Mouse (Mus musculus) forebrain, postnatal 0 days (tissue): ENCODE measurements around the gene Pikfyve. TPM values are rescaled to one million over a fixed set of nuclear protein-coding genes. Genes with fewer than 3 reads are reported as not detected.

Experiments
- ATAC-seq: fragments of 200-750 bp; cut with Nextera tagmentation; 2 replicates; pipeline ENCODE4 v1.8.0; 2017; ENCODE audit warnings: mild to moderate bottlenecking, moderate library complexity
- DNase-seq: peaks from one replicate; pipeline ENCODE4 v3.0.0-alpha.2; 2015
- H3K27ac ChIP-seq: fragments of 300-500 bp; sonication (generic); 2 replicates; pipeline ENCODE4 v1.5.1; 2014; ENCODE audit warnings: low read depth, mild to moderate bottlenecking, antibody characterized with exemption, low read length, moderate library complexity, mixed read lengths
- H3K27me3 ChIP-seq: fragments of 300-500 bp; sonication (generic); 2 replicates; pipeline ENCODE4 v1.6.1; 2014; ENCODE audit warnings: mild to moderate bottlenecking, low read length, mixed read lengths; ENCODE audit not compliant: insufficient read depth
- H3K36me3 ChIP-seq: fragments of 300-500 bp; sonication (generic); 2 replicates; pipeline ENCODE4 v1.6.1; 2014; ENCODE audit warnings: mild to moderate bottlenecking, moderate library complexity; ENCODE audit not compliant: insufficient read depth
- H3K4me1 ChIP-seq: fragments of 300-500 bp; sonication (generic); 2 replicates; pipeline ENCODE4 v1.6.1; 2014; ENCODE audit warnings: antibody characterized with exemption; ENCODE audit not compliant: insufficient read depth
- H3K4me2 ChIP-seq: fragments of 300-500 bp; sonication (generic); 2 replicates; pipeline ENCODE4 v1.6.1; 2014; ENCODE audit warnings: low read depth, mild to moderate bottlenecking, moderate library complexity
- H3K4me3 ChIP-seq: fragments of 300-500 bp; sonication (generic); 2 replicates; pipeline ENCODE4 v1.5.1; 2014; ENCODE audit warnings: low read depth, low read length, mixed read lengths
- H3K9ac ChIP-seq: fragments of 300-500 bp; sonication (generic); 2 replicates; pipeline ENCODE4 v1.6.1; 2014; ENCODE audit warnings: mild to moderate bottlenecking
- H3K9me3 ChIP-seq: fragments of 300-500 bp; sonication (generic); 2 replicates; pipeline ENCODE4 v1.6.1; 2016; ENCODE audit warnings: low read length
- CTCF ChIP-seq: sonication (generic); IDR thresholded peaks from 2 replicates; pipeline ENCODE4 v1.5.1; 2016; ENCODE audit warnings: antibody characterized with exemption, control low read depth, low read depth
- WGBS: fragments of 180-500 bp; shearing (Covaris S2); extraction: QIAGEN DNeasy Blood & Tissue Kit; methylation state at CpG from one replicate; pipeline ENCODE4 v1.1.7; 2014; 5-methylcytosine and 5-hydroxymethylcytosine counted together
- polyA plus RNA-seq: library from polyadenylated mRNA; unstranded; fragments of >200 nt; fragmentation: Nextera tagmentation; extraction: Ambion mirVana; gene quantifications from 2 replicates; pipeline ENCODE4 v1.2.1, GENCODE M21; 2015
- total RNA-seq: library from RNA; depleted of rRNA; stranded (reverse); fragments of >200 nt; gene quantifications from 2 replicates; pipeline ENCODE4 v1.2.3, GENCODE M21; 2014

Pikfyve gene
- total and polyA plus RNA-seq, 2 experiments from 2014 or later, result 9.9 to 42.6 TPM

DNA sequence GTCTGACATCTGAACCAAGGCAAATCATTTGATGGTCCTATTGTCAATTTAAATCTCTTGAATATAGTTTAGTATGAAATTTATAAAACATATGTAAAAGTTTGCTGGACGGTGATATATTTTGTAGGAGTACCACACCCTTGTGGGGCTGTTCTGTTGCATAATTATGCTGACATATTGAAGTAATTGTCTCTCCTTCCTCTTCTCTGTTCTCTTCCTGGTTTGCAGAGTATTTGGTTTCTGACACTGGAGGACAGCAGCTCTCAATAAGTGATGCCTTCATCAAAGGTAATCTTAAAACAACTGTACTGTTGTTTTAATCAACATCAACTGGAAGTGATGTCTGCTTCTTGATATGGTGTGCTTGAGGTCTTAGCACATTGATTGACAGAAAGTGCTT, 44.1 kb downstream of the Pikfyve start:
- WGBS, result 91% methylated on average over 1 of the region's 1 CpGs
- DNase-seq, result no peak
- no peak for TF ChIP-seq CTCF
- Histone ChIP-seq H3K27ac (no peak overlapping the region), H3K9me3 (no peaks in the 10 kb centered on the region), H3K36me3 (peaks cover 17% of the 10 kb centered on the region), H3K27me3 (no peaks in the 10 kb centered on the region), H3K4me2 (no peak overlapping the region), H3K4me1 (no peaks in the 10 kb centered on the region), H3K4me3 (no peak overlapping the region), H3K9ac (no peak overlapping the region)
- ATAC-seq, result no peak

DNA sequence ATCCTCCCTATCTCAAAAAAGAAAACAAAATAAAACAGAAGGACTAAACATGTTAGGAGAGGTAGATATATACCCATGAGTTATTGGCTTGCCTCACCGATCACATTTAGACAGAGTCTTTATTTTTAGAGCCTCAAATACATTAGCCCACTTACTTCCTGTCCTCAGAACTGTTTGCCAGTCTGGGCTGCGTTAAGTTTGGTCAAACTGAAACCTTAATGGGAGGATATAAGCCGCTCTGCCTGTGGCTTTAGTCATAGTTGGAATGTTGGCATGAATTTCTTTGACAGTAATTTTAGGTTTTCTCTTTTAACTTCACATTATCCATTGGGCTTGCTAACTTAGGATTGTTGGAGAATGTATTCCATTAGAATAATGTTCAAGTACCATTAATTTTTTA, 51.2 kb downstream of the Pikfyve start:
- H3K9me3 ChIP-seq, result no peaks in the 10 kb centered on the region
- ATAC-seq, result no peak
- H3K4me2 ChIP-seq, result no peak overlapping the region
- no peaks in the 10 kb centered on the region for H3K27me3 ChIP-seq
- H3K4me3 ChIP-seq, result no peak overlapping the region
- no peak for TF ChIP-seq CTCF
- peaks cover 22% of the 10 kb centered on the region for H3K36me3 ChIP-seq
- H3K9ac ChIP-seq, result no peak overlapping the region
- no peak overlapping the region for H3K27ac ChIP-seq
- no peaks in the 10 kb centered on the region for H3K4me1 ChIP-seq
- 87% methylated on average over 3 of the region's 3 CpGs for WGBS
- no peak for DNase-seq

DNA sequence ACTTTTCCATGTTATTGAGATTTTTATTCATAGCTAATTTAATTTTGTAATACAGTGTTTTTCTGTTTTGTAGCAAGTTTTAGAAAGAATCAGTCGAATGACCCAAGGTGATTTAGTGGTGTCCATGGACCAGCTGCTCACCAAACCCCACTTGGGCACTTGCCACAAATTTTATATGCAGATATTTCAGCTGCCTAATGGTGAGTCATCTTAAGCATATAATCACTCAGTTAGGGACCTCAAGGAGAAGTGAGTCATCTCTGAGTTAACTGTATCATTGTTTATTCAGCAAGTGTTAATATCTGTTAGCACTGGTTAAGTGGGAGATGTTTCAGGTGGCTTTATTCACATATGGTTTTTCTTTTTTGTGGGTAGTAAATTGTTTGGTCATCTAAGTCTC, 59.2 kb downstream of the Pikfyve start:
- no peak for ATAC-seq
- 98% methylated on average over 1 of the region's 1 CpGs for WGBS
- H3K27ac ChIP-seq, result no peak overlapping the region

DNA sequence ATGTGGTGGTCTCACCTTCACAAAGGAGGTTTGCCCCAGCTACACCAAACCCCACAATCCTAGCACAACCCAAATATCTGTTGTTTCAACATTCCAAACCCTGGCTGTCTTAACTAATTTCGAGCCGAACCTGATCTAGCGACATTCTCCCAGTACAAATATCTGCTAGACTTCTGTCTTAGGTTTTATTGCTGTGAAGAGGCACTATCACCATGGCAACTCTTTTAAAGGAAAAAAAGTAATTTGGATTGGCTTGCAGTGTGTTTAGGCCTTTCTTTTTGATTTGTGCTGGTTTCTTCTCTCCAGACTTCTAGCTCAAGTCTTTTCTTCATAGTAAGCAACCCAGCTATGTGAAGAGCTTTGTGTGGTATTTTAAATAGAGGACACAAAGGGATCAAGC, 94.0 kb downstream of the Pikfyve start:
- Histone ChIP-seq H3K4me3 (no peak overlapping the region), H3K27ac (peak overlapping the region; percentile 29; the same call in 1 of the 2 replicates), H3K4me2 (no peak overlapping the region), H3K9me3 (no peaks in the 10 kb centered on the region), H3K27me3 (no peaks in the 10 kb centered on the region), H3K4me1 (0 out of 2 replicates have a peak, but pooled peaks cover 3% of the 10 kb centered on the region), H3K9ac (no peak overlapping the region), H3K36me3 (no peaks in the 10 kb centered on the region)
- no peak for TF ChIP-seq CTCF
- ATAC-seq (peak; percentile 66), DNase-seq (peak; percentile 24)
- 37% methylated on average over 3 of the region's 3 CpGs for WGBS

More for the DNA sequence above, 59.2 kb downstream of the Pikfyve start:
- DNase-seq, result no peak
- TF ChIP-seq CTCF, result no peak
- H3K4me2 ChIP-seq, result no peak overlapping the region
- no peaks in the 10 kb centered on the region for H3K9me3 ChIP-seq
- peaks cover 18% of the 10 kb centered on the region for H3K36me3 ChIP-seq
- H3K4me3 ChIP-seq, result no peak overlapping the region
- no peaks in the 10 kb centered on the region for H3K27me3 ChIP-seq
- no peak overlapping the region for H3K9ac ChIP-seq
- H3K4me1 ChIP-seq, result no peaks in the 10 kb centered on the region

DNA sequence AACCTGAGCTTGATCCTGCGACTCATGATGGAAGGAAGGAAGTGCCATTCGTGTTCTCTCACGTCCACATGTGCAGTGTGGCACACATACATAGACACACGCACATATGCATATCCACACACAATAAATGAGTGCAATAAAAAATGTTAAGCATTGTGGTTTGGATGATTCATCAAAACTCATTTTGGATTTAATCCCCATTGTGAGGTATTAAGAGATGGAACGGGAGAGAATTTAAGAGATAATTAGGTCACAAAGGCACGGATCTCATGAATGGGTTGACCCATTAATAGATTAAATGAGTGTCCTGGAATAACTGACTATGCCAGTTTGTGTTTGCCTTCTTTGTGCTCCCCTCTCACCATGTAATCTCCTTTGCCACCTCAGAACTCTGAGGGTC, 95.3 kb downstream of the Pikfyve start, which contains the start of gene Pth2r:
Gene Pth2r (plus strand): TSS at position 301 of the 400 bp plus-strand sequence.
- H3K9ac ChIP-seq, result no peak within 1 kb of the TSS
- no peak for TF ChIP-seq CTCF
- no peaks in the 10 kb centered on the region for H3K27me3 ChIP-seq
- no peak within 1 kb of the TSS for H3K4me2 ChIP-seq
- H3K4me3 ChIP-seq, result no peak within 1 kb of the TSS
- 72% methylated on average over 6 of the region's 6 CpGs for WGBS
- H3K4me1 ChIP-seq, result 0 out of 2 replicates have a peak, but pooled peaks cover 3% of the 10 kb centered on the region
- DNase-seq (no peak), ATAC-seq (no peak)
- H3K9me3 ChIP-seq, result no peaks in the 10 kb centered on the region
- H3K27ac ChIP-seq, result no peak within 1 kb of the TSS
- H3K36me3 ChIP-seq, result no peaks in the 10 kb centered on the region

DNA sequence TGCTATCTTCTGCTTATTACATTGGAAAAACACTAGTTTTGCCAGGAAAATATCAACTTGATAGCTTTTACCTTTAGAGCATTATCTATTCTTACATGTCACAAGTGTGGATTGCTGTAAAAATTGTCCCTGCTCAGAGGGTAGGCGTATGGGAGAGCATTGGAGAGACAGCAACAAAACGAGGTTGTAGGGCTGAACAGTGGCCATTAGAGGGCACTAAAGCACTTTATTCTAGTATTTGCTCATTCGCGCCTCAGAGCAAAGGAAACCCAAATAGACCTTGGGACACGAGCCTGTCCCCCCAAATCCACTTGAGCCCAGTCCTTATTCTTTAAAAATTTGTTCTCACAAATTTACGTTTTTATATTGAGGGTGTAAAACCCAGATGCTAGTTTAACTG, 96.3 kb downstream of the Pikfyve start:
- H3K9me3 ChIP-seq, result no peaks in the 10 kb centered on the region
- H3K4me3 ChIP-seq, result no peak overlapping the region
- DNase-seq (peak; percentile 82), ATAC-seq (peak; percentile 73)
- H3K4me1 ChIP-seq, result 0 out of 2 replicates have a peak, but pooled peaks cover 3% of the 10 kb centered on the region
- no peaks in the 10 kb centered on the region for H3K27me3 ChIP-seq
- H3K9ac ChIP-seq, result no peak overlapping the region
- 10% methylated on average over 6 of the region's 6 CpGs for WGBS
- H3K36me3 ChIP-seq, result no peaks in the 10 kb centered on the region
- H3K27ac ChIP-seq, result no peak overlapping the region
- peak; percentile 82 for TF ChIP-seq CTCF
- no peak overlapping the region for H3K4me2 ChIP-seq

DNA sequence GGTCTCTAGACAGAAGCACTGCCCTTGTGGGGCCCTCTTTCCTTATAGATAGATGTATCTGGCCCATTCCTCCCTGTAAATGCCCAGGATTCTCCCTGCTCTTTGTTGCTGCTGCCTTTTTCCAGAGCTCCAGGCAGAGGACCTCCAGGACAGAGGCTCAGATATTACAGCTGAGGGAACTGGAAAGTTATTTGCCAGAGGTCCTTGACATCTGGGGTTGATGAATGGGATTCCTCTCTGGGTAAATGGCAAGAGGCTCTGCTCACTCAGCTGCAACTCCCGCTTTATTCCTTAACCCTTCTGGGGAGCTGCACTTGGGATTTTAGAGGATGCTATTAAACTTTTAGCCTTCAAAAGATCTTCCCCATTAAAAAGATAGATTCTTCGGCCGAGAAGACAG, 122.0 kb downstream of the Pikfyve start:
- 86% methylated on average over 3 of the region's 3 CpGs for WGBS

More for the DNA sequence above, 122.0 kb downstream of the Pikfyve start:
- DNase-seq (no peak), ATAC-seq (no peak)
- Histone ChIP-seq H3K36me3 (no peaks in the 10 kb centered on the region), H3K9me3 (no peaks in the 10 kb centered on the region), H3K27me3 (peaks cover 12% of the 10 kb centered on the region), H3K4me1 (0 out of 2 replicates have a peak, but pooled peaks cover 6% of the 10 kb centered on the region), H3K9ac (no peak overlapping the region), H3K27ac (no peak overlapping the region), H3K4me2 (no peak overlapping the region), H3K4me3 (no peak overlapping the region)
- TF ChIP-seq CTCF, result no peak
